In the genomic region with DNA sequence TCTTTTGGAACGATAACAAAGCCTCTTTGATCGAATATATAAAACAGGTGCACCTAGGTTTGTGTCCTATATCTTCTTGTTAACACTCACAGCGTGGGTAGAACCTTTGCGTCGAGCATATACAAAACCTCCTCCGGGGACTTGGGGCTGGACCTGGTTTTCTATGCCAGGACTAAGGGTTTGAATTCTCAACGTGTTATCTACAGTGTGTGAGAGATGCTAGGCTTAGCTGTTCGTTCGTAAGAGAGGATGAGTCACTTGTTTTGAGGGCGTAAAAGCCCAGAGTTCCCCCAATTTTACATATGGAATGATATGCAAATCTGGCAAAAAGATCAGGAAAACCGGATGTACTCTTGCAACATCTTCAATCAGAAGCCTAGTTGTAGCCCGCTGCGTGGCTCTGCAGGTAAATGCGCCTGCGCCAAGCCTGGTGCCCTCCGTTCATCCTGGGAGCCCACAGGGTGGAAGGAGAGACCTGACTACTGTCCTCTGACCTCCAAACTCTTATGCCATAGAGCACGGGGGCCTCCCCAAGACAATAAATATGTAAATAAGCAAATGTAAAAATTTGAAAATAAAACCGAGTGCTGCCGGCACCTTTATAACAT, we compare ENCODE assay signal across 8 mouse cellular contexts. TPM values are rescaled to one million over a fixed set of nuclear protein-coding genes. Genes with fewer than 3 reads are reported as not detected.
DNase-seq lines count a peak whose midpoint lies in the region; ATAC-seq lines count a peak whose summit lies in the region.

No protein-coding gene starts in this region.

- no peak for ATAC-seq in liver, embryonic 11.5 days (replicated peaks; ENCODE audit: low FRiP score)
- no peak; the same call in 1 of the 2 replicates for ATAC-seq in heart, embryonic 13.5 days (ENCODE audit: extremely low read depth, insufficient number of reproducible peaks, low FRiP score, low TSS enrichment)
- ATAC-seq in midbrain, embryonic 15.5 days (replicated peaks): peak; percentile 87

- no peaks in the 10 kb centered on the region for H3K27me3 ChIP-seq in liver, embryonic 11.5 days (replicated peaks; ENCODE audit: control insufficient read depth, insufficient read depth, low read length)
- peaks cover 21% of the 10 kb centered on the region; the same call in 1 of the 2 replicates for H3K27me3 ChIP-seq in heart, embryonic 13.5 days (replicated peaks)
- no peaks in the 10 kb centered on the region for H3K27me3 ChIP-seq in midbrain, embryonic 15.5 days (replicated peaks)

- H3K27ac ChIP-seq in liver, embryonic 11.5 days (ENCODE audit: low read depth, low read length): no peak overlapping the region
- no peak overlapping the region for H3K27ac ChIP-seq in heart, embryonic 13.5 days (replicated peaks)
- peak overlapping the region; percentile 78 for H3K27ac ChIP-seq in midbrain, embryonic 15.5 days

- 40% methylated on average over 19 of the region's 19 CpGs for WGBS in liver, embryonic 11.5 days
- WGBS in heart, embryonic 13.5 days: 23% methylated on average over 19 of the region's 19 CpGs
- 24% methylated on average over 19 of the region's 19 CpGs for WGBS in midbrain, embryonic 15.5 days

- H3K36me3 ChIP-seq in liver, embryonic 11.5 days (ENCODE audit: control insufficient read depth, insufficient read depth, low read length): no peaks in the 10 kb centered on the region
- no peaks in the 10 kb centered on the region for H3K36me3 ChIP-seq in heart, embryonic 13.5 days
- H3K36me3 ChIP-seq in midbrain, embryonic 15.5 days (replicated peaks): no peaks in the 10 kb centered on the region

- H3K9me3 ChIP-seq in liver, embryonic 11.5 days (ENCODE audit: control insufficient read depth, low read length): no peaks in the 10 kb centered on the region
- H3K9me3 ChIP-seq in heart, embryonic 13.5 days: no peaks in the 10 kb centered on the region
- no peaks in the 10 kb centered on the region for H3K9me3 ChIP-seq in midbrain, embryonic 15.5 days

- peak overlapping the region; percentile 68 for H3K4me2 ChIP-seq in liver, embryonic 11.5 days
- H3K4me2 ChIP-seq in heart, embryonic 13.5 days: peak overlapping the region; percentile 78
- peak overlapping the region; percentile 60 for H3K4me2 ChIP-seq in midbrain, embryonic 15.5 days

- DNase-seq in liver, embryonic 11.5 days (ENCODE audit: low spot score): no peak
- no peak for DNase-seq in liver
- peak; percentile 79 to 83 for DNase-seq in cerebellum, postnatal 10 days
- DNase-seq in layer of hippocampus, postnatal 25 days (ENCODE audit: extremely low spot score in 1 of 2, low spot score in 1 of 2): peak; percentile 34 to 40
- DNase-seq in yolk sac, embryonic 10.5 days (ENCODE audit: low spot score): no peak
- DNase-seq in lung, postnatal 36 days: no peak

- H3K4me3 ChIP-seq in liver, embryonic 11.5 days (ENCODE audit: low read depth, low read length): peak overlapping the region; percentile 26
- H3K4me3 ChIP-seq in heart, embryonic 13.5 days: peak overlapping the region; percentile 46
- peak overlapping the region; percentile 41 for H3K4me3 ChIP-seq in midbrain, embryonic 15.5 days

- H3K9ac ChIP-seq in liver, embryonic 11.5 days (ENCODE audit: low read depth, low read length): no peak overlapping the region
- H3K9ac ChIP-seq in heart, embryonic 13.5 days: peak overlapping the region; percentile 67
- H3K9ac ChIP-seq in midbrain, embryonic 15.5 days: peak overlapping the region; percentile 45

- peaks cover 22% of the 10 kb centered on the region for H3K4me1 ChIP-seq in liver, embryonic 11.5 days (replicated peaks; ENCODE audit: control insufficient read depth, insufficient read depth, low read length)
- peaks cover 21% of the 10 kb centered on the region for H3K4me1 ChIP-seq in heart, embryonic 13.5 days
- H3K4me1 ChIP-seq in midbrain, embryonic 15.5 days: peaks cover 7% of the 10 kb centered on the region

RNA-seq across cellular contexts. Expression of a gene that starts 34.4 kb away (rescaled TPM):
- 56.0 and 56.7 TPM in 2 replicates for polyA plus RNA-seq in liver, embryonic 11.5 days (2014; fragmentation: Nextera tagmentation; extraction: Ambion mirVana)
- polyA plus RNA-seq in heart, embryonic 13.5 days (2015; fragmentation: Nextera tagmentation; extraction: Ambion mirVana): 38.7 and 41.5 TPM in 2 replicates
- total RNA-seq in layer of hippocampus, postnatal 25 days (2021): 10 to 100 TPM; 56.5 to 57.5 TPM
- 49.8 and 58.2 TPM in 2 replicates for polyA plus RNA-seq in midbrain, embryonic 15.5 days (2015; fragmentation: Nextera tagmentation; extraction: Ambion mirVana)

RNA-seq across cellular contexts. Expression of a gene that starts 46.8 kb away (rescaled TPM):
- polyA plus RNA-seq in liver, embryonic 11.5 days (2014; fragmentation: Nextera tagmentation; extraction: Ambion mirVana): 55.7 and 55.9 TPM in 2 replicates
- polyA plus RNA-seq in heart, embryonic 13.5 days (2015; fragmentation: Nextera tagmentation; extraction: Ambion mirVana): 2.4 and 3.1 TPM in 2 replicates
- total RNA-seq in layer of hippocampus, postnatal 25 days (2021): 10 to 100 TPM in 1 of 2 experiments, 1 to 10 TPM in 1; 8.5 to 11.4 TPM
- polyA plus RNA-seq in midbrain, embryonic 15.5 days (2015; fragmentation: Nextera tagmentation; extraction: Ambion mirVana): 5.9 and 7.1 TPM in 2 replicates

Comparison
In these comparisons a context has a peak if more than half of its experiments do, and no peak if none do; other contexts are left out.
1. DNase-seq: peak in cerebellum, postnatal 10 days (2 of 2) and layer of hippocampus, postnatal 25 days (2 of 2); none in liver, embryonic 11.5 days (single experiment), liver (single experiment), yolk sac, embryonic 10.5 days (single experiment) and lung, postnatal 36 days (single experiment).
2. Peak in every context shown above with its lines, with median percentiles within 50 percentile points of each other: H3K4me2 ChIP-seq and H3K4me3 ChIP-seq.